Mouse (Mus musculus) hindbrain, embryonic 15.5 days (tissue): ENCODE measurements around the gene Mfap3. TPM values are rescaled to one million over a fixed set of nuclear protein-coding genes. Genes with fewer than 3 reads are reported as not detected.
A peak's percentile ranks its signal among the peaks of the same experiment; 100 is the strongest.

Experiments
- ATAC-seq: fragments of 200-750 bp; cut with Nextera tagmentation; 2 replicates; pipeline ENCODE4 v1.8.0; 2017; ENCODE audit warnings: low read depth, moderate number of reproducible peaks, moderate TSS enrichment; ENCODE audit not compliant: low FRiP score
- H3K27ac ChIP-seq: fragments of 300-500 bp; sonication (generic); replicated peaks from 2 replicates; pipeline ENCODE4 v1.5.1; 2015; ENCODE audit warnings: mild to moderate bottlenecking, inconsistent platforms
- H3K27me3 ChIP-seq: fragments of 300-500 bp; sonication (generic); 2 replicates; pipeline ENCODE4 v1.6.1; 2015; ENCODE audit warnings: control low read depth, inconsistent platforms
- H3K36me3 ChIP-seq: fragments of 300-500 bp; sonication (generic); 2 replicates; pipeline ENCODE4 v1.6.1; 2015; ENCODE audit warnings: control low read depth, inconsistent platforms
- H3K4me1 ChIP-seq: fragments of 300-500 bp; sonication (generic); replicated peaks from 2 replicates; pipeline ENCODE4 v1.6.1; 2015; ENCODE audit warnings: control low read depth, inconsistent platforms
- H3K4me2 ChIP-seq: fragments of 300-500 bp; sonication (generic); 2 replicates; pipeline ENCODE4 v1.6.1; 2015; ENCODE audit warnings: moderate library complexity, mild to moderate bottlenecking, inconsistent platforms
- H3K4me3 ChIP-seq: fragments of 300-500 bp; sonication (generic); 2 replicates; pipeline ENCODE4 v1.5.1; 2015; ENCODE audit warnings: mild to moderate bottlenecking, inconsistent platforms
- H3K9ac ChIP-seq: fragments of 300-500 bp; sonication (generic); 2 replicates; pipeline ENCODE4 v1.6.1; 2015; ENCODE audit warnings: inconsistent platforms
- H3K9me3 ChIP-seq: fragments of 300-500 bp; sonication (generic); 2 replicates; pipeline ENCODE4 v1.6.1; 2016; ENCODE audit warnings: control low read depth, inconsistent platforms
- WGBS: fragments of 180-500 bp; shearing (Covaris S2); methylation state at CpG from one replicate; pipeline ENCODE4 v1.1.7; 2015; 5-methylcytosine and 5-hydroxymethylcytosine counted together
- polyA plus RNA-seq: library from polyadenylated mRNA; unstranded; fragments of >200 nt; fragmentation: Nextera tagmentation; extraction: Ambion mirVana; gene quantifications from 2 replicates; pipeline ENCODE4 v1.2.1, GENCODE M21; 2015

Gene Mfap3
- polyA plus RNA-seq = 56.5 and 59.5 TPM in 2 replicates

DNA sequence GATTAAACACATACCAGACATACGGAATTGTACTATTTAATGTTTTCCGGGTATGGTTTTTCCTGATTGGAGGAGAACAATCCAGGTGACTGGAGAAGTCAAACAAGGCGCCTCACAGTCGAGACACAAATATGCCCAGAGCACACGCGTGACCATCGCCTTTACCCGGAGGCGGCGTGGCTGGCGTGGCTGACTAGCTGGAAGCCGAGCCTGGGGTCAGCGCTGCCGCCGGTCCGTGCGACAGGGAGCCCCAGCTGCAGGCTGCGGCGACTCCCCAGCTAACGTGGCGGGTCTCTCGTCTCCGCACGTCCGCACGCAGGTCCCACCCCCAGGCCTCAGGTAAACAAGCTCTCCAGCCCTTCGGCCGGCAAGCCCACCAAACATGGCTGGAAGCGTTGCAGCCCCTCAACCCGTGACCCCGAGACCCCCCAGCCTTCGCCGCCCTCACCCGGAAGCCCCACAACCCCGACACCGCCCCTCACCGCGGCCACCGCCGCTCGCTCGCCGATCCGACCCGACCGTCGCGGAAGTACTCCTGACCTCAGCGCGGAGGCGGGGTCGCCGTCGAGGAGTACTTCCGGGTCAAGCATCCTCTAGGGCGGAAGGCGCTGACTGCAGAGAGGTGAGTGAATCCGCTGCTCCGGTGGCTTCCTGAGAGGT, at the start of gene Mfap3, which contains the start of gene Fam114a2:
Gene Mfap3, plus strand, starts transcription at position 574 of the 660 bp plus-strand sequence.
Gene Fam114a2, minus strand, starts transcription at position 527 of the 660 bp plus-strand sequence.
- H3K4me3 ChIP-seq = peak within 1 kb of the TSS; percentile 79
- no peaks in the 10 kb centered on the region for H3K36me3 ChIP-seq
- peak within 1 kb of the TSS; percentile 82 for H3K27ac ChIP-seq
- peaks cover 31% of the 10 kb centered on the region for H3K4me1 ChIP-seq
- H3K4me2 ChIP-seq = peak within 1 kb of the TSS; percentile 60
- H3K27me3 ChIP-seq = no peaks in the 10 kb centered on the region
- H3K9me3 ChIP-seq = no peaks in the 10 kb centered on the region
- peak; percentile 95 for ATAC-seq
- under 1% methylated on average over 53 of the region's 59 CpGs for WGBS
- H3K9ac ChIP-seq = peak within 1 kb of the TSS; percentile 77

GRCm38 (mm10) chr11:57468706-57469105, 49.8 kb upstream of the Mfap3 start:
- peaks cover 2% of the 10 kb centered on the region; the same call in 1 of the 2 replicates for H3K9me3 ChIP-seq
- no peak overlapping the region for H3K4me2 ChIP-seq
- H3K27me3 ChIP-seq = no peaks in the 10 kb centered on the region
- no peak for ATAC-seq
- no peak overlapping the region for H3K4me3 ChIP-seq
- no peak overlapping the region for H3K9ac ChIP-seq
- 89% methylated on average over 4 of the region's 4 CpGs for WGBS
- peaks cover 4% of the 10 kb centered on the region; the same call in 1 of the 2 replicates for H3K4me1 ChIP-seq
- no peak overlapping the region for H3K27ac ChIP-seq
- no peaks in the 10 kb centered on the region for H3K36me3 ChIP-seq

- no peak for ATAC-seq
- Histone ChIP-seq H3K4me2 (no peak overlapping the region), H3K27me3 (no peaks in the 10 kb centered on the region), H3K9ac (no peak overlapping the region), H3K4me1 (peaks cover 13% of the 10 kb centered on the region), H3K4me3 (no peak overlapping the region), H3K36me3 (no peaks in the 10 kb centered on the region), H3K27ac (no peak overlapping the region), H3K9me3 (peaks cover 2% of the 10 kb centered on the region; the same call in 1 of the 2 replicates)
- WGBS = 54% methylated on average over 6 of the region's 6 CpGs
These were observed 48.4 kb upstream of the Mfap3 start for GRCm38 (mm10) chr11:57470056-57470455.

- no peak overlapping the region for H3K27ac ChIP-seq
- H3K4me3 ChIP-seq = no peak overlapping the region
- no peak overlapping the region for H3K9ac ChIP-seq
- H3K36me3 ChIP-seq = no peaks in the 10 kb centered on the region
- H3K27me3 ChIP-seq = no peaks in the 10 kb centered on the region
- ATAC-seq = no peak
- H3K9me3 ChIP-seq = peaks cover 2% of the 10 kb centered on the region; the same call in 1 of the 2 replicates
- 93% methylated on average over 7 of the region's 7 CpGs for WGBS
- H3K4me2 ChIP-seq = no peak overlapping the region
- peaks cover 13% of the 10 kb centered on the region for H3K4me1 ChIP-seq
These were observed 47.5 kb upstream of the Mfap3 start for GRCm38 (mm10) chr11:57470979-57471378.

DNA sequence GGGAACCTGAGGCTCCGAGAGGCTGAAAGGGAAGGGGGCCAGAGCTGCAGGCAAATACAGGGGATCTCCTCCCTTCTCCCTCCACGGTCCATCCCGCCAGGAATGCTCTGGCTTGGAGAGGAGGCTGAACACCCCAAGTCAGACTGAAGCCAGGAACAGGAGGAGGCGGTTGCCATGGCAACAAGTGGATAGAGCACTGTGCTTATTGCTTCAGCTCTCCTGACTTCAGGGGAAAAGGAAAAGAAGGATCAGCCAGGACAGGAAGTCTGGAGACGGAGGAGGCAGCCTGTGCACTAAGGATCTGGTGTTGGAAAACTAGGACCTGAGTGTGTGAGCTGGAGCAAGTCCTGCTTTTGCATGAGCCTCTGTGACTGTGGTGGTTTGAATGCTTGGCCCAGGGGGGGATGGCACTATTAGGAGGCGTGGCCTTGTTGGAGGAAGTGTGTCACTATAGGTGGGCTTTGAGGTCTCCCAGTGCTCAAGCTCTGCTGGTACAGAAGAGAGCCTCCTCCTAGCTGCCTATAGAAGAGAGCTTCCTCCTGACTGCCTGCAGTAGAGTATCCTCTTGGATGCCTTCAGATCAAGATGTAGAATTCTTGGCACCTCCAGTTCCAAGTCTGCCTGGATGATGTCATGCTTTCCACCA, 44.0 kb upstream of the Mfap3 start:
- H3K27me3 ChIP-seq = no peaks in the 10 kb centered on the region
- H3K4me2 ChIP-seq = no peak overlapping the region
- no peak overlapping the region for H3K9ac ChIP-seq
- no peaks in the 10 kb centered on the region for H3K9me3 ChIP-seq
- H3K36me3 ChIP-seq = no peaks in the 10 kb centered on the region
- ATAC-seq = peak; percentile 70
- no peak overlapping the region for H3K27ac ChIP-seq
- no peak overlapping the region for H3K4me3 ChIP-seq
- 48% methylated on average over 6 of the region's 6 CpGs for WGBS
- H3K4me1 ChIP-seq = peaks cover 9% of the 10 kb centered on the region

- Histone ChIP-seq H3K4me3 (no peak overlapping the region), H3K27me3 (no peaks in the 10 kb centered on the region), H3K9ac (no peak overlapping the region), H3K4me1 (peaks cover 9% of the 10 kb centered on the region), H3K4me2 (no peak overlapping the region), H3K27ac (no peak overlapping the region), H3K36me3 (no peaks in the 10 kb centered on the region), H3K9me3 (no peaks in the 10 kb centered on the region)
- no peak for ATAC-seq
- WGBS = 47% methylated on average over 6 of the region's 6 CpGs
These were observed 43.3 kb upstream of the Mfap3 start for GRCm38 (mm10) chr11:57475119-57475518.

GRCm38 (mm10) chr11:57478077-57478476, 40.4 kb upstream of the Mfap3 start:
- 0 out of 2 replicates have a peak, but pooled peaks have one; percentile 28 for ATAC-seq
- no peak overlapping the region for H3K27ac ChIP-seq

GRCm38 (mm10) chr11:57488436-57488835, 30.0 kb upstream of the Mfap3 start:
- 57% methylated on average over 5 of the region's 5 CpGs for WGBS
- no peaks in the 10 kb centered on the region for H3K4me1 ChIP-seq
- H3K36me3 ChIP-seq = peaks cover 60% of the 10 kb centered on the region
- H3K4me2 ChIP-seq = no peak overlapping the region
- H3K9ac ChIP-seq = no peak overlapping the region
- H3K27ac ChIP-seq = no peak overlapping the region
- H3K27me3 ChIP-seq = no peaks in the 10 kb centered on the region
- H3K9me3 ChIP-seq = no peaks in the 10 kb centered on the region
- ATAC-seq = no peak
- no peak overlapping the region for H3K4me3 ChIP-seq

More at GRCm38 (mm10) chr11:57478077-57478476, 40.4 kb upstream of the Mfap3 start:
- WGBS = 39% methylated on average over 5 of the region's 5 CpGs
- Histone ChIP-seq H3K4me1 (peaks cover 9% of the 10 kb centered on the region), H3K27me3 (no peaks in the 10 kb centered on the region), H3K9me3 (no peaks in the 10 kb centered on the region), H3K4me3 (no peak overlapping the region), H3K4me2 (no peak overlapping the region), H3K9ac (no peak overlapping the region), H3K36me3 (peaks cover 21% of the 10 kb centered on the region)

DNA sequence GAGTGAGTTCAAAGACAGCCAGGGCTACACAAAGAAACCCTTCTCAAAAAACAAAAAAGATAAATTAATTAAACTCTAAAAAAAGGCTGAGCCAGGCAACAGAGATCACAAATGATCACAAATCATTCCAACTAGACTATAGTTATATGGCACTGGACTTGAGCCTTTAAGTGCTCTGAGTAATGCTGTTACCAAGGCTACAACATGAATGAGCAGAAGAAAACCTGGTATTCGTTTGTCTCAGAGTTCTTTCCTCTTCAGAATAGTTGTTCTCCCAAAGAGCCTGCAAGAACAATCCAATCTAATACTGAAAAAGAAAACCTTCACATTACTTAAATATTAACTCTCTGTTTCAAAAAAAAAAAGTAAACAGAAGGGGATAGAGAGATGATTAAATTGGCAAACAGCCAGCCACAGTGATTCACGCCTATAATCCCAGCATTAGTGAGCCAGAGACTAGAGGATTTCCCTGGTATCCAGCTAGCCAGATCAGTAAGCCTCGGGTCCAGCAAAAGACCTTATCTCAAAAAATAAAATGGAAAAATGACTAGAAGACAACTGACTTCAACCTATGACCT, 21.9 kb upstream of the Mfap3 start:
- Histone ChIP-seq H3K4me3 (no peak overlapping the region), H3K27ac (no peak overlapping the region), H3K27me3 (no peaks in the 10 kb centered on the region), H3K9me3 (no peaks in the 10 kb centered on the region), H3K36me3 (peaks cover 62% of the 10 kb centered on the region), H3K4me1 (no peaks in the 10 kb centered on the region), H3K4me2 (no peak overlapping the region), H3K9ac (no peak overlapping the region)
- no peak for ATAC-seq
- 49% methylated on average over 3 of the region's 3 CpGs for WGBS

DNA sequence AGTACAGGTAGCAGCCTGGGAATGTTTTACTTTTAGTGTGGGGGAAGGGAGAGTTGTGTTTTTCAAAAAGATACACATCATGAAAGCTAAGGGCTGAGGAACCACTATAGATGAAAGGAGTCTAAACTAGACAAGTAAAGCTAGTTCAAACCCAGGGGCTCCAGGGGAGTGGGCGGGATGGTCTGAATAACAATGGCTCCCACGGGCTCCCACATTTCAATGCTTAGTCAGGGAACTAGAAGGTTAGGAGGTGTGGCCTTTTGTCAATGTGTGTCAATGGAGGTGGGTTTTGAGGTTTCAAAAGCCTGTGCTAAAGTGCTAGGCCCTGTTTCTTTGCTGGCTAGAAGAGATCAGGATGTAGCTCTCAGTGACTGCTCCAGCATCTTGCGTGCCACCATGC, 20.8 kb upstream of the Mfap3 start:
- H3K4me3 ChIP-seq = no peak overlapping the region
- H3K36me3 ChIP-seq = peaks cover 51% of the 10 kb centered on the region
- no peak for ATAC-seq
- H3K9ac ChIP-seq = no peak overlapping the region
- no peaks in the 10 kb centered on the region for H3K27me3 ChIP-seq
- no peaks in the 10 kb centered on the region for H3K4me1 ChIP-seq
- 49% methylated on average over 3 of the region's 3 CpGs for WGBS
- H3K9me3 ChIP-seq = no peaks in the 10 kb centered on the region
- H3K4me2 ChIP-seq = no peak overlapping the region
- H3K27ac ChIP-seq = no peak overlapping the region

- WGBS = 97% methylated on average over 5 of the region's 5 CpGs
- no peak overlapping the region for H3K4me3 ChIP-seq
- no peak overlapping the region for H3K27ac ChIP-seq
- H3K9me3 ChIP-seq = no peaks in the 10 kb centered on the region
- no peak overlapping the region for H3K9ac ChIP-seq
- ATAC-seq = no peak
- H3K27me3 ChIP-seq = no peaks in the 10 kb centered on the region
- no peak overlapping the region for H3K4me2 ChIP-seq
- peaks cover 47% of the 10 kb centered on the region for H3K36me3 ChIP-seq
- no peaks in the 10 kb centered on the region for H3K4me1 ChIP-seq
These were observed 20.2 kb upstream of the Mfap3 start for GRCm38 (mm10) chr11:57498215-57498614.

DNA sequence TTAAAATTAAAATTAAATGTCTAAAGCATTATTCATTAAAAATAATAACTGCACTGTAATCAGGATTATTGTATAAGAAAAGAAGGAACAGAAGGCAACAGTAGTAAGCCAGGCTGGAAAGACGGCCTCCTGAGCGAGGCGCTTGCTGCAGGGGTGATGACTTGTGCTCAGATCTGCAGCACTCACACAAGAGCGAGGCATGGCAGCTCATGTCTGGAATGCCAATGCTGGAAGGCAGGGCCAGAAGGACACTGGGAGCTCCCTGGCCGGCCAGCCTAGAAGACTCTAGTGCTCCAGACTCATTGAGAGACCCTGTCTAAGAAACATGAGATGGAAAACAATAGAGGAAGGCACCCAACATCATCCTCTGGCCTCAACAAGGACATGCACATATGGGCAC, 15.3 kb upstream of the Mfap3 start:
- Histone ChIP-seq H3K4me3 (no peak overlapping the region), H3K4me1 (no peaks in the 10 kb centered on the region), H3K9me3 (no peaks in the 10 kb centered on the region), H3K9ac (no peak overlapping the region), H3K36me3 (peaks cover 49% of the 10 kb centered on the region), H3K27ac (no peak overlapping the region), H3K4me2 (no peak overlapping the region), H3K27me3 (no peaks in the 10 kb centered on the region)
- WGBS = 76% methylated on average over 5 of the region's 5 CpGs
- ATAC-seq = no peak
